Mouse (Mus musculus) layer of hippocampus, adult 18-20 months (tissue): ENCODE data around the gene Stt3a. TPM values are rescaled to one million over a fixed set of nuclear protein-coding genes. Genes with fewer than 3 reads are reported as not detected.
A peak's percentile ranks its signal among the peaks of the same experiment; 100 is the strongest.

ENCODE experiments used
- DNase-seq, 2 experiments: peaks; one replicate each; pipeline ENCODE4 v3.0.0; 2022; ENCODE audit warnings: low spot score in 2 of 2
- long read RNA-seq: library from polyadenylated mRNA; stranded (forward); transcript quantifications from one replicate; pipeline ENCODE4 v2.0.0, GENCODE M21; 2021
- total RNA-seq, 2 experiments: library from RNA; stranded (reverse); gene quantifications; 2 replicates each; pipeline ENCODE4 v1.2.3; 2021

Gene Stt3a
- total RNA-seq, result 10 to 100 TPM; 60.6 to 68.5 TPM
- long read RNA-seq, full-length matches to known transcripts, result 37 of 39 reads
- long read RNA-seq, partial matches to known transcripts, result 0 of 39 reads
- long read RNA-seq, other reads (novel, unspliced or antisense), result 2 of 39 reads

DNA sequence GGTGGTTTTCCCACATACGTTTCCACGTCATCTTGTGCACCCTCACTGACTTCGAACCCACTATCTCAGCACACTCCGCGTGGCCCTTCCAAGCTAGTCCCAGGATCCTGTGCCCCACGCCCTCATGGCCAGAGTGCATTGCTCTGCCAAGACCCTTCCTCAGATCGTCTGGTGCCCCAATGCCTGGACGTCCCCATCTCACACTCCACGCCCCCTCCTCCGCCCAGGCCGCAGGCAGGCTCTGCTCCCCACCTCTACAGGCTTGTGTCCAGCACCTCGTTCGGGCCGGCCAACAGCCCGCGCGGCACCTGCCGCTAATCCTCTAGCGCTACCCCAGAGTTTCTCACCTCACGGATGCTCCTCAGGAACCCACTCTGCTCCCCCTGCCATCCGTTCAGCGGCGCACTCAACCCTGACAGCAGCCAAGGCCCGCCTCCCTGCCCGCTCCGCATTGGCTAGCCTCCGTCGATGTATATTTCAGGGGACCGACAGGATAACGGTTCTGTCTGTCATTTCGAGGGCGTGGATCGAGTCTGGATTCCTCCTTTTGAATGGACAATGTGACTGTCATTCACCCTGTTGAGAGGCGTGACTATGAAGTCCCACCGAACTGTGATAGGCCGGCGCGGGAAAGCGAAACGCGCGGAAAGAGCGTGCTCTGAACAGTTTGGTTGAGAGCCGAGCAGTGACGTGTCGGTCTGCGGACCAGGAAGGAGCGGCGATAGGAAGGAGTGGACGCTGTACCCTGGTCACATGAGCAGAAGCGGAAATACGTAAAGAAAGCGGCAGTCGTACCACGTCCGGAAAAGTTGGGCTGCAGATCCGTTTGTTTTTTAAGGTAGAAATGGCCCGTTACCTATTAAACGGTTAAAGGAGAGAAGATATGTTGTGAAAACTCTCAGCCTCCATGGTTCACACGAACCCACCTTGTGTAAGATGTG is at the start of gene Stt3a:
TSS of gene Stt3a (minus strand) at position 477 of the 941 bp plus-strand sequence.
- DNase-seq, result peak; percentile 100

DNA sequence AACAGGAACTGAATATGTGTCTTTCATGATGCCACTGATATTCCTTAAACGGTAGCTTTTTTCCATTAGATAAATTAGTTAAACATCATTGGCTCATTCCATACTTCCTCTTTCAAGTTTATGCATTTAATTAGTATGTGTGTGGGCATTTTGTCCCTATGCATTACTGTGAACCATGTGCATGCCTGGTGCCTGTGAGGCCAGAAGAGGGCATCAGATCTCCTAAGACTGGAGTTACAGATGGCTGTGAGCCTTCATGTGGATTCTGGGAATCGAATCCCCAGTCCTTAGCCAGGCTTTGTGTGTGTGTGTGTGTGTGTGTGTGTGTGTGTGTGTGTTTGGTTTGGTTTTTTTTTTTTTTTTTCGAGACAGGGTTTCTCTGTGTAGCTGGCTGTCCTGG is 47.0 kb upstream of the Stt3a start:
- no peak for DNase-seq

DNA sequence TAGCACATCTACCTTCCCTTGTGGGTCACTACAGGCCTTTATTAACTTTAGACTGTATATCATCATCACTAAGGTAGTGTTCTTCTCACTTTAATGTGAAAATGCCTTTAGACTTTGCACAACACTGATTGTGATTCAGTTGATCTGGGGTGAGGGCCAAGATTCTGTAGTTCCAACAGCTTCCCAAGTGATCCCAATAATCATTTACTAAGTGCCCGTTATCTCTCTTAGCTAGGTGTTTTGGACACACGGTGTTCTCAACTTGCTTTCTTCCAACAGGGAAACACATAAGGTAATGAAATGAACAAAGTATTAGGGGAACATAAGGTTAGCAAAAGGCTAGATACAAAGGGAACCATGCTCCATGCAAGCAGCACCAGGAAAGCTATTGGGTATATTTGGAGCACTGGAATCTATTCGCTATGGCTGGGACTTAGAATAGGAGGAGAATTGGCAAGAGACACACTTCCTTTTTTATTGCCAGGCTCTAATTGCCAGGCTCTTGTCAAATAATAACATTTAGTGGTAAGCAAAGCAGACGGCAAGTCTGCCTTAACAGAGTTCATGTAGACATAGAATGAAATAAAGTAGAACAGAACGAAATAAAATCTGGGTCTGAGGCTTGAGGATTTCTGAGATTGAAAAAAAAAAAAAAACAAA is 40.8 kb upstream of the Stt3a start:
- peak in 1 of 2 experiments; percentile 72 for DNase-seq

DNA sequence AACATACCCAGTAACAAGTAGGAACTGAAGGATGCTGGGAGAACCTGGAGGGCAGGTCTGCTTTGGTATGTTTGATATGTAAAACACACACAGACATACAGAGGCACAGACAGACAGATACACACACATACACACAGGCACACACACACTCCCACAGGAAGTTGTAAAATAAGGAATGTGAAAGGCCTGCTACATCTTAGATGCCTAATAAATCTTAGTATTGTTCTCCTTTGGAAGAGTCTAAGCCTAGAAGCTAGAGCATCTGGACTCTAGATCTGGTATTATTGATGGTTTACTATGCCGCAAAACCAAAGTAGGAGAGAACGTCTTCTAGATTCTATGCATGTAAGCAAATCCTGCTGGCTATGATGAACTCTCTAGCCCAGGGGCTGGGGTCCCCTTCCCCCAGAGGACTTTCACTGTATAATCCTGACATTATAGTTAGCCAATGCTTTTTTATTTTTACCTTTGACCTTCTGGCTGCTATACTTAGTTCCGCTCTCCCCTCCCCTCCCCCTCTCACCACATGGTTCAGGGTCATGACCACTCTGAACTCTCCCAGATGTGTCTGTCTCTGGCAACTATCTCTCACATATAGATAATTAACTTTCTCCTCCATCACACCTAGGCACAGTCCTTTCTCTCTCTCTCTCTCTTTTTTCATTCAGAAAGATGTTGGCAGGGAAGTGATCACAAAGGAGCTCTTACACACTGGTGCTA is 37.9 kb upstream of the Stt3a start:
- DNase-seq, result no peak

DNA sequence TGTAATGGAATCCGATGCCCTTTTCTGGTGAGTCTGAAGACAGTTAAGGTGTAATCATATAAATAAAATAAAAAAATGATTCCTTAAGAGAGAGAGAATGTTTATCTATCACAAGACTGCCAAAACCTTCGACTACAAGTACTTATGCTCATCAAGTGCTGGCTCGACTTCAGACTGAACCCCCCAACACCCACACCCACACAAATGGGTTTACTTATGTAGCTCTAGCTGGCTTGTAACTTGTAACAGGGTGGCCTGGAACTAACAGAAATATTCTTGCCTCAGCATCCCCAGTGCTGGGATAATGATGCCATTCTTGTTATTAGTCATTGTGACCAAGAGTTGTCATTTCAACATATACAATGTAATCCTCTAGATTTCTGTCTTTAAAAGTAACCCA is 36.4 kb upstream of the Stt3a start:
- DNase-seq, result no peak

DNA sequence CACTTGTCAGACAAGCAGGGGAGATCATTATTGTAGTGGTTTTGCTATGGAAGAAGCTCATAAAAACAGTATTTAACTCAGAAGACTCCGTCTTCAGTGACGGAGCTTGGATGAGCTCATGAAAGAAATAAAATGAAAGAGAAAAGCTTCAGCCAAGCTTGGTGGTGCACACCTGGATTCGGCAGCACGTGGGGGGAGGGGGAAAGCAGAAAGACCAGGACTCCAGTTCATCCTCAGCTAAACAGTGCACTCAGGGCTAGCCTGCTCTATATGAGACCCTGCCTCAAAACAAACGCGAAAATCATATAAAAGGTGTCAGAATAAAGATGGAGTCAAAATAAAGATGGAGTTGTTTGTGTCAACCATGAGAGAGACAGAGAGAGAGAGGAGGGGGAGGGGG is 35.9 kb upstream of the Stt3a start:
- DNase-seq, result no peak

DNA sequence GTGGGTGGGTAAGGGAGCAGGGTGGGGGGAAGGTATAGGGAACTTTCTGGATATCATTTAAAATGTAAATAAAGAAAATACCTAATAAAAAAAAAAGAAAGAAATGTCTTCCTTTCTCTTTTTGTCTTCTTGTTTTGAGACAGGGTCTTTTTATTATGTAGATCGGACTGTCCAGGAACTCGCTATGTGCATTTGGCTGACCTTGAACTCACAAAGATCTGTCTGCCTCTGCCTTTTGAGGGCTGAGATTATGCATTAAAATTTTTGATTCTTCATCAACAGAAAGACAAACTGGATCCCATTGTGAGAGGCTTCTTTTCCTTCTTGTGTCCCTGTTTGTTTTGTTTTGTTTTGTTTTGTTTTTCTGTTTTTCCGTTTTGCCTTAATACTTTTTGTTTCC is 35.5 kb upstream of the Stt3a start:
- no peak for DNase-seq

DNA sequence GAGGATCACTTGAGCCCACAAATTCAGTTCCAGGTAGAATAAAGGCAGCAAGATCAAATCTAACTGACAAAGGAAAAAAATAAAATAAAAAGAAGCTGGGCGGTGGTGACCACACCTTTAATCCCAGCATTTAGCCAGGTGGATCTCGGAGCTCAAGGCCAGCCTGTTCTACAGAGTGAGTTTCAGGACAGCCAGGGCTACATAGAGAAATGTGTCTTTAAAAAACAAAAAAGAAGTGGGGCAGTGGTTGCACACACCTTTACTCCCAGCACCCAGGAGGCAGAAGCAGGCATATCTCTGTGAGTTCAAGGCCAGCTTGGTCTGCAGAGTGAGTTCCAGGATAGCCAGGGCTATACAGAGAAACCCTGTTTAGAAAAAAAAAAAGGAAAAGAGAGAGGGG is 34.5 kb upstream of the Stt3a start:
- DNase-seq, result no peak

DNA sequence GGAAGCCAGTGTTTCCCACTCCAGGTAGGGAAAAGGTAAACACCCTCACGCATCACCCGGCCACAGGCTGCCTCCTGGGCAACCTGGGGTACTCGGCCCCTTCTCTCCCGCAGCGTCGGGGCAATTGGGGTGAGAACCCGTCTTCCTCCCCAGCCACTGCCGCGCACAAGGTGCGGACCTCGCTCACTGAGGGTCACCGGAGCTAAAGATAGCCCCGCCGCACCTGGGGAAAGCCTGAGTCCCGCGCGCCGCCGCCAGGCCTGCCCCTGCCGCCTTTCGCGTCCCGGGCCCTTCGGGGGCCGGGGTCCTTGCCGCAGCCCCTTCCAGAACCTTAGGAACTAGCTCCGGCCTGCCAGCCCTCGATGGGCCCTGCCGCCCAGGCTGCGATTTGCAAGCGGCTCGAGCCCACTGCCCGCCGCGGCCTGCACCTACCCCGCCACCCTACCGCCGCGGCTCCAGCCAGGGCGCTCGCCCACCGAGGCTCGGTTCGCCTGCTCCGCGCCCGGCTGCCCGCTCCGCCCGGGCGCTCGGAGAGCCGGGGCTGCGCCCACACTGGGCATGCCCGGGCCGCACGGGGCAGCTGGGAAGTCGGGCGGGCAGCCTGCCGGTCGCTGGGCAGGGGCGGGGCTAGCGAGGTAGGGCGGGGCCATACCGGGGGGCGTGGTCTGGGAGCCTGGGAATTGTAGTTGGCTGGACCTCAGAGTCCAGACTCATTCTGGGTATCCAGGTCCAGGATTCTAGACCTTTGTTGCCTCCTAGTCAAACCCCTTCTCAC is 29.5 kb upstream of the Stt3a start, which contains the start of gene Ei24:
TSS of gene Ei24 (minus strand) at position 613 of the 775 bp plus-strand sequence.
- peak; percentile 86 to 92 for DNase-seq

DNA sequence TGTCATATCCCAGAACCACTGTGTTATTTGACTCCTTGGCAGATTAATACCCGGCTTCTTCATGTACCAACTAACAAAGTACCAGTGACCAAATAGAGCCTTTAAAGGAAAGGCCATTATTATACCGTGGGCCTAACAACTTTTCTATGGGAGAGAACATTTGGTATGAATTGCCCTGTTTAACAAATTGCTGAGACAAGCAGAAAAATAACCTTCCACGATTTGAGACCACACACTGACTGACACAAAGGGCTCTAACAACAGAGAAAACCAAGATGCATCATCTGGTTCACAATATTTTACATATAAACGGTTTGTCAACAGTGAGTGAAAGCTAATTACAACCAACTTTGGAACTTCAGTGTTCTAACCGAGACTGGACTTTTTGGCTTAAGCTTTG is 28.7 kb upstream of the Stt3a start:
- DNase-seq, result no peak

DNA sequence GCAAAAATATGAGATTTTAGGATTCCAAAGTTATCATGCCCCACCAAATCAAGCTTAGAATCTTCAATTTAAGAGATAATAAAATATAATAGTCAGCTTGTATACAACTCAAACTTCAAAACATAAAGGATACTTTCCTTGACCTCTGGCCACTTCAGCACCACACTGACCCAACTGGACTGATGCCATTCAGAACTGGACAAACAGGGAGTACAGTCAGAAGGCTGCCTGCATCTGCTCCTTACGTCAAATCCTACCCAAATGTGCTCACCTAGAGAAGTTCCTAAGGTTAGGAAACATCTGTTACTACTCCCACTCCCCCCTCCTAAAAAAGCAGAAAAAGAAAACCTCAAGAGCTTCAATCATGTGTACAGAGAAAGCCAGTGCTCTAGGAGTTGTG is 28.1 kb upstream of the Stt3a start:
- no peak for DNase-seq

DNA sequence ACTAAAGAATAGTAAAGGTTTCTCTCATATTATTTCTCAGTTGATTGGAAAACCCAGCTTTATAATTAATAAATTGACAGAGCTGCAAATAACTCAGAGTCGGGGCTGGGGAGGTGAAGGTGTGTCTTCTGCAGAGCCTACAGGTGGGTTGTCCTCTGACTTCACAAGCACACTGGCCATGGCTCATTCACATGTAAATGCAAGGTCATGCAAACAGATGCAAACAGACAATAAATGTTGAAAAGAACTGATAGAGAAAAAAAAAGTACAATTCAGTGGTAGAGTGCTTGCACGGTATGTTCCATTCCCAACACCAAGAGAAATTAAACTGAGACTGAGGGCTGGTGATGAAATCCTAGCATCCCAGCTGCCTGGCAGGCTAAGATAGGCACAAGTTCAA is 27.0 kb upstream of the Stt3a start:
- DNase-seq, result no peak

DNA sequence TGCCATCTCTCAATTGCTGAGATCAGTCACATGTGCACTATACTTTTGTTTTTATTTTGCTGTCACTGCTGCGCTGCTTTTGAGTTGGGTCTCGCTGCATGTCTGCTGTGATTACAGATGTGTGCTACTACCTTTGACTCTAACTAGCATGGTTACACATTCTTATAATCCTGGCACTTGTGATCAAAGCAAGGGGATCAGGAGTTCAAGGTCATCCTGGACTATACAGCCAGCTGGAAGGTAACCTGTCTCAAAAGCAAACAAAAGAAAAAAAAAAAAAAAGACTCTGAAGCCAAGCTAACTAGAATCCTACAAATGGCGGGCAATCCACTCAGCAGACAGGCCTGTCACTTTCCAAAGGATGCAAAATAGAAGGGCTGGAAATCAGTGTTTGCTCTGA is 24.7 kb upstream of the Stt3a start:
- no peak for DNase-seq

DNA sequence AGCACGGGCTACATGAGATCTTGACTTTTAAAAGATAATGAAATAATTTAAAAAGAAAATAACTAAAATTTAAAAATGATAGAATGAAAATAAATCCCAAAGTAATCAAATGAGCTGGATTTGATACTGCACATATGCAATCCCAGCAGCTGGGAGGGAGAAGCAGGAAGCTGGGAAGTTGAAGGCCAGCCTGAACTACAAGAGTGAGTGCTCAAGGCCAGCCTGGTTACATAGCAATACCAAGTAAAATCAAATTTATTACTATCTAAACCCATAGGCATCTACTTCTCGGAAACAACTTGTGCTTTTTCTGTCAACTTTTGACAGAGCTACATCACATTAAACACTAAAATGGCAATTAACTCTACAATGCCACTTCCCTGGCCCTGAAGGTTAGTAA is 16.4 kb upstream of the Stt3a start:
- no peak for DNase-seq

DNA sequence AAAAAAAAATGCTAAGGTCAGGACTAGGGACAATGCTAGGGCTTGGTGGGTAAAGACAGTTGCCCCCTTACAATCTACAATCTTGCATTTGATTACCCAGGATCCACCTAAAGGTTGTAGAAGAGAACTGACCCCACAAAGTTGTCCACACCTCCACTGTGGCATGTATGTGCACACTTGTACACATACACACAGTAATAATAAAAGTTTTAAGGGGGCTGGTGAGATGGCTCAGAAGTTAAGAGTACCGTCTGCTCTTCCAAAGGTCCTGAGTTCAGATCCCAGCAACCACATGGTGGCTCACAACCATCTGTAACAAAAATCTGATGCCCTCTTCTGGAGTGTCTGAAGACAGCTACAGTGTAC is 1.6 kb upstream of the Stt3a start:
- DNase-seq, result no peak

DNA sequence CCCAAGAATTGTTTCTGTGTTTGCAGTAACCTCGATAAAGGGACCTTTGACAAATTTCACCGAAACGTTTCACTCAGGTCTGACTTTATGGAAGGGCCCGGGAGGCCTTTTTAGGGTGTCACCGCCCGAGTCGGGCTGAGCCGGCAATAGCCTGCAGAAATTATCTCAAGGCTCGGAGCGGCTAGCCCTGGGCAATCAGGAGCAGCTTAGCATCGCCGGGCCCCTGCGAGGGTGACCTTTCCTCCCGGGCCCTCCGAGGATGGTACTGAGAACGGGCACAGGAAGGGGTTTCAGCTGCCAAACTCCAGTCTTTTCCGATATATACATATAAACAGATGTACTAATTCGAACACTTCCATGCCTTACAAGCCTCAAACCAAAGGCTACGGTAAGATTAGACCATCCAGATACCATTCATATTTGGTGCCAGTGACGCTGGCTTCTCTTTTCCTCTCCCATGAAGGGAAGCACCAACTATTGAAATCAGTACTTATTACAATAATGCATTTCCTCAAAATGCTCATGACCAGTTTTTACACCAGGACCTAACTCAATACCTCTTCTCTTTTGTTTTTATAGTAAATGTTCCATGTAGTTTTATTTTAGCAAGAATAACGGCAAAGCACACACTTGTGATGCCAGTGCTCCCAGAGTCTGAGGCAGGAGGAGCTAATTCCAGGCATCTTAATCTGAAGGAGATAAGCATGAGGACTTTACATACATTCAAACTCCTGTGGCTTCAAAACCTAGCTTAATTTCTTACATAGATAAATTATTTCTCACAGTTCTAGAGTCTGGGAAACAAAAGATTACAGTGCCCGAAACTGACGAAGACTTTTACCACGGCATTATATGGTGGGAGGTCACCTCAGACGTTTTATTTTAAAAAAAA is 923 bp upstream of the Stt3a start:
- peak in 1 of 2 experiments; percentile 49 for DNase-seq

DNA sequence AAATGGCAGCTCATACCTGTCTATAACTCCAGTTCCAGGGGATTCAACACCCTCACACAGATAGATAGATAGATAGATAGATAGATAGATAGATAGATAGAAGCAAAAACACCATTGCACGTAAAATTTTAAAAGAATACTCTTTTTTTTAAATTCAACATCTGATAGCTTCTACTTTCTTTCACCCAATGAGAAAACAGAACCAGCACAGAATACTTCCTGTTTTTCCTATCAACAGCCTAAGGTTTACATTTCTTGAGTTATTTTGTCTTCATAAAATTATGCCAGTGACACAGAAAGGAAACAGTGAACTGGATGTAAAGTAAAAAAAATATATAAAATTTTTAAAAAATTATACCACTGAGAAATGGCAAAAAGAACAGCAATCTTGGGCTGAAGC is 3.1 kb downstream of the Stt3a start:
- DNase-seq, result no peak

DNA sequence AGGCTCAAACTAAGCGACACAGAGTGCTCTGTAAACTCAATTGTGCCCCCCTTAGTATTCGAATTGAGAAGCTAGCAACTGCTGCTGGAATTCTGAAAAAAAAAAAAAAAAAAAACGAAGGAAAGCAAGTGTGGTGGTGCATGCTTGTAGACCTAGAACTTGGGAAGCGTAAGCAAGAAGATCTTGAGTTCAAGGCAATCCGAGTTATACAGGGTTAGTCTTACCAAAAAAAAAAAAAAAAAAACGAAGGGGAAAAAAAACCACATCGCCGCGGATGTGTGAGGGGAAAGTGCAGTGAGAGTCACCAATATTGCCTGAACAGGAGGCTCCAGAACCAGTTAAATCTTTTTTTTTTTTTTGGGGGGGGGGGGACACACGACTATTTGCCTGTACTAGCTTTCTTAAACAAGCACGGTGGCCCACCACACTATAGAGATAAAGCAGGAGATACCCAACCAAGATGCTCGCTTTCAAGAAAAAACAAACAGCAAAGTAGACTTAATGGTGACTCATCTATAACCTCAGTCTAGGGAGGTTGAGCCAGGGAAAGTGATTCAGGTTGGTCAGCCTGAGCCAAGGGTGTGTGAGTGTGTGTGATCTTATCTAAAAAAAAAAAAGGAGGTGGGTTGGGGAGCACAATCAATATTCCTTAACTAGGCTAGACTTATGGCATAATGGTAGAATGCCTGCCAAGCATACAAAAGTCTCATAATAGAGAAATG is 40.3 kb downstream of the Stt3a start, which contains the start of gene Chek1:
TSS of gene Chek1 (minus strand) at position 32 of the 722 bp plus-strand sequence.
- no peak for DNase-seq
